Mouse (Mus musculus): ENCODE measurements around the gene U2af1l4. TPM values are rescaled to one million over a fixed set of nuclear protein-coding genes. Genes with fewer than 3 reads are reported as not detected.

Gene U2af1l4
- polyA plus RNA-seq, 1 experiment from 2014 or later = 88.4 TPM

DNA sequence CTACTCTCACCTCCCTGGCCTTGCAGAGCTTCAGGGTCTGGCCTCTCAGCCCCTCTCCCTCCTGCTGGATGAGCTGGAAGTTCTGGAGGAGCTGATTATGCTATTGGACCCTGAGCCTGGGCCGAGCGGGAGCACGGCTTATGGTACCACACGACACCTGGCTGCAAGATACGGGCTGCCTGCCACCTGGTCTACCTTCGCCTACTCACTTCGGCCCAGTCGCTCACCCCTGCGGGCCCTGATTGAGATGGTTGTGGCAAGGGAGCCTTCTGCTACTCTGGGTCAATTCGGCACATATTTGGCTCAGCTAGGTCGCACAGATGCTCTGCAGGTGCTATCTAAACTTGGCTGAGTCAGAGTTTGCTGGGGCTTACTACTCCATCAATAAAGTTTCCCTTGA is 4.5 kb downstream of the U2af1l4 start:
- H3K36me3 ChIP-seq = peaks cover 68% of the 10 kb centered on the region

DNA sequence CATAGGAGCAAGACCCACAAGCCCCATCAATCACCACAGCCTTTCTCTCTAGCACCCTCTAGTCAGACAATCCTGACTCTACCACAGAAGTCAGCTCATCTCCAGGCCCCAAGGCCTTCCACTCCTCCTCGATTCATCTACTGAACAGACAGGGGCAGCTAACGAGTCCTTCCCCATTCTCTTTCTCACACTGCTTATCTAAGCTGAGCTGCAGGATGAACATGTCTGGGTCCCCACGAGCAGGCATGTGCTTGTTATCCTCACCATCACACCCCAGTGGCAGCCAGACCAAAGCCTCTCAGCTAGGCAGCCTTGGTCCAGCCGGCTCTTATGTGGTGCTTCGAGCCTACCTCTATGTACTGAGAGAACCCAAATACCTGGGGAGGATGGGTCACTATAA is 9.3 kb downstream of the U2af1l4 start:
- no peaks in the 10 kb centered on the region for H3K27me3 ChIP-seq
- H3K4me2 ChIP-seq (replicated peaks) = no peak overlapping the region
- no peak overlapping the region for H3K4me3 ChIP-seq
- ATAC-seq (ENCODE audit: low FRiP score, low read depth) = no peak
- H3K36me3 ChIP-seq = peaks cover 96% of the 10 kb centered on the region
- no peak overlapping the region for H3K27ac ChIP-seq (replicated peaks)
- H3K9me3 ChIP-seq = no peaks in the 10 kb centered on the region
- no peaks in the 10 kb centered on the region for H3K4me1 ChIP-seq
- WGBS = 89% methylated on average over 5 of the region's 5 CpGs
- H3K9ac ChIP-seq (replicated peaks) = no peak overlapping the region

More for the DNA sequence above, 4.5 kb downstream of the U2af1l4 start:
- peaks cover 9% of the 10 kb centered on the region for H3K4me1 ChIP-seq
- H3K27me3 ChIP-seq = no peaks in the 10 kb centered on the region
- no peak overlapping the region for H3K4me3 ChIP-seq
- no peak for ATAC-seq (ENCODE audit: low FRiP score, low read depth)
- no peak overlapping the region for H3K9ac ChIP-seq (replicated peaks)
- H3K9me3 ChIP-seq = no peaks in the 10 kb centered on the region
- H3K4me2 ChIP-seq (replicated peaks) = no peak overlapping the region
- 93% methylated on average over 11 of the region's 11 CpGs for WGBS
- H3K27ac ChIP-seq (replicated peaks) = no peak overlapping the region

DNA sequence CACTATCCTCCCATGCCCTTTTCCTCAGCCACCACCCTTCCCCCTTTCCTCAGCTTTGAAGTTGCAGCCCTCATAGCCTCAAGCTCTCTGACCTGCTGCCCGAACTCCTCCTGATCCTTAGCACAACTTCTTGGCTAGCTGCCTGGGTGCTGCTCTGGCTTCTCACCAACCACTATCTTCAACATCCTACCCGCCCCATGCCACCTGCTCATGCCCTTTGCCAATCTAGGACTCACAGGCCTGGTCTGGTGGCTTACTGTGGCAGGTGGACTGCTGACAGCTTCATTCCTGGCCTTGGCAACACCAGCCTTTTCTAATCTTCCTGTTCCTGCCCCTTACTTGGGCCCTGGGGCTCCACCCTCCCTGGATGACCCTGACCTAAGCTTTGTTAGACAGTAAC is 9.9 kb downstream of the U2af1l4 start:
- 87% methylated on average over 2 of the region's 2 CpGs for WGBS

DNA sequence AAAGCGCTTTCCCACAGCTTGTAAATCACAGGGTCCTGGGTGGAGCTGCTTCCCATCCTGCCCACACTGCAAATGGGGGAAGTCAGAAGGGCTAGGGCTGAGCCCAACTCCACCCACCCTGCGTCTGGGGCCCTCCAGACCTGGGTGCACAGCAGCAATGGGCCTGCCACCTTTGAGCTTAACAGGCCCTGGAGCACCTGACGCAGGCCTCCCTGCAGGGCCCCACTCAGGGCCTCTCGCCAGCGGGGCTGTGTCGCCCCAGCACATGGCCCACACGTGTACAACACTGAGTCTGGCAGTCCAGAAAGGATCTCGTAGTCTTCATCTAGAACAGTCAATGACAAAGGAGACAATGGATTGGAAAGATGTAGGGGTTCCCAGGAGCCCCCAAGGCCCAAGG is 16.8 kb downstream of the U2af1l4 start:
- Histone ChIP-seq H3K4me3 (no peak overlapping the region), H3K4me1 (no peaks in the 10 kb centered on the region)
- ATAC-seq (ENCODE audit: low FRiP score, low read depth) = no peak

More for the DNA sequence above, 9.9 kb downstream of the U2af1l4 start:
- Histone ChIP-seq H3K4me3 (no peak overlapping the region), H3K9ac (replicated peaks) (no peak overlapping the region), H3K4me1 (no peaks in the 10 kb centered on the region), H3K36me3 (peaks cover 97% of the 10 kb centered on the region), H3K9me3 (no peaks in the 10 kb centered on the region), H3K27me3 (no peaks in the 10 kb centered on the region), H3K4me2 (replicated peaks) (no peak overlapping the region), H3K27ac (replicated peaks) (no peak overlapping the region)
- no peak for ATAC-seq (ENCODE audit: low FRiP score, low read depth)

DNA sequence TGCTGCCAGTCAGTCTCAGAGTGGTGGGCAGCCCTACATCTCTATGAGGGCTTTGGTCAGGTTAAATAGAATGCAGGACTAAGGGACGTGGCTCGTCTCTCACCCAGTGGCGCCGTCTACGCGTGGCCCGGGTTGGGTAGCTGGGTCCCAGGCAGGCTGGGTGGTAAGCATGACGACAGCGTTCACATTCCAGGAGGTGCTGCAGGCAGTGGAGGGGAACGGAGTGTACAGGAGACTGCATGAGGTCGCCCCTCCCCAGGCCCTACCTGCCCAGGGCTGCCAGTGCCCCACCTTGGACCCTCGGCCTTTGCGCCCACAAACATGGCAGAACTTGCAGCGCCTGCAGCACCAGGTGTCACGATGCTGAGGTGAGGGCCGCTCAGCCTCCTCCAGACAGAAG is 18.4 kb downstream of the U2af1l4 start:
- Histone ChIP-seq H3K27me3 (no peaks in the 10 kb centered on the region), H3K9me3 (no peaks in the 10 kb centered on the region), H3K4me2 (replicated peaks) (no peak overlapping the region), H3K9ac (replicated peaks) (no peak overlapping the region), H3K4me3 (no peak overlapping the region), H3K36me3 (peaks cover 98% of the 10 kb centered on the region), H3K27ac (replicated peaks) (no peak overlapping the region), H3K4me1 (peaks cover 3% of the 10 kb centered on the region)
- no peak for ATAC-seq (ENCODE audit: low FRiP score, low read depth)
- WGBS = 95% methylated on average over 16 of the region's 16 CpGs

More for the DNA sequence above, 16.8 kb downstream of the U2af1l4 start:
- H3K9ac ChIP-seq (replicated peaks) = no peak overlapping the region
- no peaks in the 10 kb centered on the region for H3K27me3 ChIP-seq
- no peak overlapping the region for H3K4me2 ChIP-seq (replicated peaks)
- peaks cover 98% of the 10 kb centered on the region for H3K36me3 ChIP-seq
- WGBS = 96% methylated on average over 8 of the region's 8 CpGs
- no peak overlapping the region for H3K27ac ChIP-seq (replicated peaks)
- H3K9me3 ChIP-seq = no peaks in the 10 kb centered on the region

DNA sequence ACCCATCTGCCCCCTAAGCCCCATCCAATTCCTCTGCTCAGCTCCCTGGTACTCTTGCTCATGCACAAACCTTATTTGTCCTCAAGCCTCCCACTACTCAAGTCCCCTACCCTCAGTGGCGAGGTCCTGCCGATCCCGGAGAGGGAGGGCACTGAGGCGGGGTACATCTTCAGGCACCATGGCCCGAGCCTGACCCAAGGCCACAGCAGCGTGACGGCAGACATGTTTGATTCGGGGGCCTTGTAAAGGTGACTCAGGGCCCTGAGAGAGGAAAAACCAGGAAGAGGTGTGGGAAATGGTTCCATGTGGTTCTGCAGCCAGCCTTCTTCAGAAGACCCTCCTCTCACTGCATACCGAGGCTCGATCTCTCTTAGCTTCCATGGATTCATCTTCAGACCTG is 21.2 kb downstream of the U2af1l4 start:
- WGBS = 93% methylated on average over 10 of the region's 10 CpGs
- Histone ChIP-seq H3K36me3 (peaks cover 75% of the 10 kb centered on the region), H3K9me3 (no peaks in the 10 kb centered on the region), H3K27ac (replicated peaks) (no peak overlapping the region), H3K4me3 (no peak overlapping the region), H3K27me3 (no peaks in the 10 kb centered on the region), H3K4me2 (replicated peaks) (no peak overlapping the region), H3K4me1 (peaks cover 16% of the 10 kb centered on the region), H3K9ac (replicated peaks) (no peak overlapping the region)
- ATAC-seq (ENCODE audit: low FRiP score, low read depth) = no peak

DNA sequence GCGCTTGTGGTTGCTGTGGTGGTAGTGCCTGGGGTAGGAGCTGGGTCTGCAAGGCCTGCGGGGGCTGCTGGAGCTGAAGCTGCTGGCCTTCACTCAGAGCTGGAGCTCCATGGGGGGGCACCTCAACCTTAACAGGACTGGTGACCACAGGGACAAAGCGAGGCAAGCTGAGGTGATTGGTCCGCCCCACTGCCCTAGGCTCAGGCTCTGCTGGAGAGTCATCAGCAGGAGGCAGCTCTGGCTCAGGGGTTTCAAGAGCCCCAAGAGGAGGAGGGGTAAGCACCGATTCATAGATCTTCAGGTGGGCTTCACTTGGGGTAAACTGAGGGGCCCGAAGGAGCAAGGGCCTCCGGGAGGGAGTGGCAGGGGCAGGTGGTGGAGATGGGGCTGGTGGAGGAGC is 22.1 kb downstream of the U2af1l4 start:
- H3K27ac ChIP-seq (replicated peaks) = no peak overlapping the region
- H3K4me2 ChIP-seq (replicated peaks) = no peak overlapping the region
- H3K36me3 ChIP-seq = peaks cover 66% of the 10 kb centered on the region
- H3K9ac ChIP-seq (replicated peaks) = no peak overlapping the region
- no peaks in the 10 kb centered on the region for H3K27me3 ChIP-seq
- no peaks in the 10 kb centered on the region for H3K9me3 ChIP-seq
- peaks cover 22% of the 10 kb centered on the region for H3K4me1 ChIP-seq
- H3K4me3 ChIP-seq = no peak overlapping the region
- ATAC-seq (ENCODE audit: low FRiP score, low read depth) = no peak
- WGBS = 97% methylated on average over 7 of the region's 7 CpGs

DNA sequence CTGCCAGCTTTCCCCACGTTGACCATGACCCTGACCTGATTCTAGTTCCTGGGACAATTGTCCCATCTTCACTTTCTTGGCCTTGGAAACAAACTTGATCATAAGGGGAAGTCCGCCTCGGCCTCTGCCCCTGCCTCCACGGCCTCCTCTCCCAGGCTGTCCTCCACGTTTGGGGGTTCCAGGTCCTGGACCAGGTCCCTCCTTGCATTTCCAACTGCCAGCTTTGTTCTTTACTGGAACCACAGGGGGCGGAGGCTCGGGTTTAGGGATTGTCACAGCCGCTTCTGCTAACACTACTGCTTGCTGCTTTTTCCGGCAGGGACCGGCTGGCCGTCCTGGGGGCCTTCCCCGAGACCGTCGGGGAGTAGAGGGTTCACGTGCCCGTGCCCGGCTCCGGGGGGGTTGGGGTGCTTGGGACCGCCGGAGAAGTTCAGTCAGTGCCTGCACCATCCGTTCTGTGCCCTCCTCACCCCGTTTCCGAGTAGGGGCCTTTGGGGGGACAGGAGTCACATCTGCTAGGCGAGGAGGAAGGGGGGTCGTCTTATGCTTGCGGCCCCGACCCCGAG is 23.4 kb downstream of the U2af1l4 start:
- H3K9ac ChIP-seq (replicated peaks) = no peak overlapping the region
- 89% methylated on average over 28 of the region's 28 CpGs for WGBS
- peaks cover 54% of the 10 kb centered on the region for H3K36me3 ChIP-seq
- no peaks in the 10 kb centered on the region for H3K27me3 ChIP-seq
- no peak overlapping the region for H3K27ac ChIP-seq (replicated peaks)
- peak overlapping the region; percentile 98 for H3K4me3 ChIP-seq
- peak overlapping the region; percentile 90 for H3K4me2 ChIP-seq (replicated peaks)
- peaks cover 23% of the 10 kb centered on the region for H3K4me1 ChIP-seq
- no peaks in the 10 kb centered on the region for H3K9me3 ChIP-seq
- ATAC-seq (ENCODE audit: low FRiP score, low read depth) = no peak

DNA sequence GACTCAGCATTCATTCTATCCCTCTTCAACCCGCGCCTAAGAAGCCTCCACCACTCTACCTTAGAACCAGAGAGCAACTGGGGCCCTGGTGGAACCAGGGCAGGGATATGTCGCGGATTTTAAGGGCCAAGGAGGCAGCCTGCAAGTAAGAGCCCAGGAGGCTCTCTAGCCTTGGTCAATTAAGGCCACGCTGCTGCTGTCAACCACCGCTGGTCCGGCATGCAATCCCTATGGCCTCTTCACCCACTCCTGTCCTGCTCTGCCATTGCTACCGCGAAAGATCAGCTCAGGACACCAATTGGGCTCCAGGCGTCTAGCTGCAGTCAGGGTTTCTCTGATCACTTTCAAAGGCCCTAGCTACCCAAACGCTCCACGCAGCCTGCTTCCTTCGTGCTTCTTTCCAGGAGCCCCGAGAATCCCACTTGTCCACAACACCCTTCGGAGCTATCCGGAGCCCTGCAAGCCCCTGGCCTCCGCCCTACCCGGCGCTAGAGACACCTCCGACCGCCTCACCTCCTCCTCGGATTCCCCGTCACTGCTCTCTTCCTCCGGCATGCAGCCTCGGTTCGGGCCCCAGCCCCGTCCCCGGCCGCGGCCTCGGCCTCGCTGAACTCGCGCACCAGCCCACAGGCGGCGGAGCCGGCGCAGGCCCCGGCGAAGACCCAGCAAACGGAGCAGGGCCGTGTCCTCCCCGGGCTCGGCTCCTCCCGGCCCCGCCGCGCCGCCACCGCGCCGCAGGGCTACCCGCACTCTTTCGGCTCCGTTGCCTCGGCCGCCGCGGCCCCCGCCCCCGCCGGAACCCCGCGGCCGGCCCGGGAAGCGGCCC is 25.0 kb downstream of the U2af1l4 start:
- no peaks in the 10 kb centered on the region for H3K9me3 ChIP-seq
- peak overlapping the region; percentile 90 for H3K4me2 ChIP-seq (replicated peaks)
- no peaks in the 10 kb centered on the region for H3K27me3 ChIP-seq
- H3K4me1 ChIP-seq = peaks cover 23% of the 10 kb centered on the region
- H3K4me3 ChIP-seq = peak overlapping the region; percentile 98
- H3K27ac ChIP-seq (replicated peaks) = peak overlapping the region; percentile 94
- peak overlapping the region; percentile 100 for H3K9ac ChIP-seq (replicated peaks)
- peaks cover 39% of the 10 kb centered on the region for H3K36me3 ChIP-seq
- under 1% methylated on average over 61 of the region's 67 CpGs for WGBS
- peak; percentile 39 for ATAC-seq (ENCODE audit: low FRiP score, low read depth)

DNA sequence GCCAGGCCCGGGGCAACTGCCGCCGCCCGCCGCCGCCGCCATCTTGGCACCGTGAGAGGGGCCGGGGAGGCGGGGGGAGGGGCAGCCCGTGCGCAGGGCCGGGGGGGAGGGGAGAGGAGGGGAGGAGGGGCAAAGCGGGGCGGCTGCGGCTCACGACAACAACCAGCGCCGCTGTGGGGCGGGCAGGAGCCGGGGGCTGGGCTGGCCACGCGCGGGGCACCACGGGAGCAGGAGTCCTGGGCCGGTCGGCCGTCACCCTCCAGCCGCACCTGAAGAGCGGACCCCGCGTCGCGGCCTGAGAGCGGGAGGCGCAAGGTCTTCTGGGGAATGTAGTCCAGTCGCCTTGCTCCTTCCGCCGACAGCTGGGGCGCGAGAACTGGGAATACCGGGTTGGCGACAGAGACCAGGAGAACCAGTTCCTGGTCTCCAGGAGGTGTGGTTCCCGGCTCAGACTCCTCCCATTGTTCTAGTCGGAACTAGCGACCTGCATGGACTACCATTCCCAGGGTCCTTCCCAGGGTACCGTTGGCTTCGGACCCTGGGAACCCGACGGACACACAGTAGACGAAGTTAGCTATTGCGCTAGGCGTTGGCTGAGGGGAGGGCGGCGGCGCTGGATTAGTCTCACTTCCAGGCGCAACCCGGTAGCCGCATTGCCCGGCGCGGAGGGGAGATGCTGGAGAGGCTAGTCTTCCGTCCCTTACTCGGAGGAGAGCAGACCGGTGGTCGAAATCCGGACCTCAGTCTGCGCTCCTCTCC is 25.8 kb downstream of the U2af1l4 start, which contains the start of gene Kmt2b:
Gene Kmt2b, minus strand, starts transcription at position 51 of the 759 bp plus-strand sequence.
- H3K36me3 ChIP-seq = peaks cover 31% of the 10 kb centered on the region
- WGBS = under 1% methylated on average over 58 of the region's 68 CpGs
- H3K4me1 ChIP-seq = peaks cover 23% of the 10 kb centered on the region
- peak; percentile 96 for ATAC-seq (ENCODE audit: low FRiP score, low read depth)
- H3K9ac ChIP-seq (replicated peaks) = peak within 1 kb of the TSS; percentile 100
- peak within 1 kb of the TSS; percentile 98 for H3K4me3 ChIP-seq
- peak within 1 kb of the TSS; percentile 94 for H3K27ac ChIP-seq (replicated peaks)
- peak within 1 kb of the TSS; percentile 90 for H3K4me2 ChIP-seq (replicated peaks)
- no peaks in the 10 kb centered on the region for H3K9me3 ChIP-seq
- no peaks in the 10 kb centered on the region for H3K27me3 ChIP-seq

DNA sequence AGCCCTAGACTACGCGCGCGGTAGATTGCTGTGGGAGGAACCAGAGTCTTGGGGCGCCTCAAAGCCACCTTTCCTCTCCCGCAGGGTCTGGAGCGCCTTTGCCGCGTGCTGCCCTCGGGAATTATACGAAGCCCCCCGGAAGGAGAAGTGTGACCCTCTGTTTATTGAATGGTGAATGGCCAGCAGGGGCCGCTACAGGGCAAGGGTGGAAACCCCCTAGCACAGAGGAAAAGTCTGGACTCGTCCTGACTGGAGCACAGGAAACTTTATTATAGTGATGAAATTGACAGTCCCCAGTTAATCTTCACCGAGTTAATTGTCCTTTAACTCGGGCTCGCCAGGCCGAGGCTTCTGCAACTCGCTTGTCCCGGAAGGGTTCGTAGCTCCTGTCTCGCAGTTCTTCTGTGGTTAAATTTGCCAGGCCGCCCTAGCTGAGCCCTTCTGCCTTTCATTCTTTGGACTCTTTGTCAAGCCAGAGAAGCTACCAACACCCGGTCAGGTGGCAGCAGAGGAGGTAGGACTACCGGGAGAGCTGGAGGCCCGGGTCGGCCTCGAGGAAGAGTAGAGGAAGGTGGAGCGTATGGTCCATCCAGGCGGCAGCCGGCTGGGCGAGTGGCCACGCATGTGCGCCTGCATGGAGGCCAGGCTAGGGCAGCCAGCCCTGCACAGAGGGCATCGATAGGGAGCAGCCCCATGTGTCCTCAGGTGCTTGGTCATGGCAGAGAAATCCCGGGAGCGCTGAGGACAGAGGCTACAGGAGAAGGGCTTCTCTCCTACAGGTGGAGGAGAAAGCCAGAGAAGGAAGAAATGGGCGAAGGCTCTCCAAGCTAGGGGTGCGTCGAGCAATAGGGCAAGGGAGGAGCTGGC is 26.6 kb downstream of the U2af1l4 start:
- peak overlapping the region; percentile 62 for H3K9ac ChIP-seq (replicated peaks)
- H3K9me3 ChIP-seq = no peaks in the 10 kb centered on the region
- peak overlapping the region; percentile 90 for H3K4me2 ChIP-seq (replicated peaks)
- peak overlapping the region; percentile 94 for H3K27ac ChIP-seq (replicated peaks)
- H3K4me1 ChIP-seq = peaks cover 23% of the 10 kb centered on the region
- peak overlapping the region; percentile 98 for H3K4me3 ChIP-seq
- no peaks in the 10 kb centered on the region for H3K27me3 ChIP-seq
- ATAC-seq (ENCODE audit: low FRiP score, low read depth) = peak; percentile 35
- H3K36me3 ChIP-seq = peaks cover 23% of the 10 kb centered on the region
- 29% methylated on average over 39 of the region's 40 CpGs for WGBS

Data from midbrain, embryonic 12.5 days (tissue).